Mouse (Mus musculus): ENCODE data around the gene Foxn3. TPM values are rescaled to one million over a fixed set of nuclear protein-coding genes. Genes with fewer than 3 reads are reported as not detected.
A peak's percentile ranks its signal among the peaks of the same experiment; 100 is the strongest.

Foxn3 gene
- polyA plus RNA-seq, 1 experiment from 2014 or later = 41.9 TPM

- Histone ChIP-seq H3K4me1 (replicated peaks; ENCODE audit: control insufficient read depth, insufficient read depth, low read length) (no peaks in the 10 kb centered on the region; the same call in 1 of the 2 replicates), H3K27me3 (replicated peaks; ENCODE audit: control insufficient read depth, insufficient read depth, low read length) (no peaks in the 10 kb centered on the region), H3K9me3 (ENCODE audit: control insufficient read depth) (no peaks in the 10 kb centered on the region), H3K9ac (ENCODE audit: low read depth, low read length) (no peak overlapping the region), H3K27ac (ENCODE audit: low read depth, low read length) (no peak overlapping the region), H3K36me3 (ENCODE audit: control insufficient read depth, insufficient read depth) (no peaks in the 10 kb centered on the region), H3K4me3 (ENCODE audit: low read depth, low read length) (no peak overlapping the region), H3K4me2 (replicated peaks; ENCODE audit: low read depth) (peak overlapping the region; percentile 94)
- 37% methylated on average over 11 of the region's 11 CpGs for WGBS
- no peak for TF ChIP-seq CTCF (IDR thresholded peaks at IDR 0.05; ENCODE audit: low read depth)
- ATAC-seq = peak; percentile 47; the same call in 1 of the 2 replicates
Measured at GRCm38 (mm10) chr12:99560701-99561332, 2.6 kb downstream of the Foxn3 start.

DNA sequence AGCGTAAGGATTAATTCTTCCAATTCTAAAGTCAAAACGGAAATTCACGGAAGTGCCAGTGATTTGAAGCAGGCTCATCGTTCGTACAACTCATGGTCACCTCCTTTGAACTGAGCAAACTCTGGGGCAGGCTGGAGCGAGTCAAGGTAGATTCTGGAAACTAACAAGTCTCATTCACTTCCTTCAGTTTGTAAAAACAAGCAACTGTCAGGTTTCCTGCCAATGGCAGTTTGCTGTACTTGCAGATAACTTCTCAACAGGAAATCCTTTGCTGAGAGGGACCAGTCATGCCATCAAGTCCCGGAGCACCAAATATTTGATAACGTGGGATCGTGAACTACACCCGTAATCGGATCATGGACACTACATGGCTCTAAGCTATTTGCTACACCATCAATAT, 3.9 kb downstream of the Foxn3 start:
- Histone ChIP-seq H3K27ac (ENCODE audit: low read depth, low read length) (no peak overlapping the region), H3K4me2 (replicated peaks; ENCODE audit: low read depth) (no peak overlapping the region), H3K9ac (ENCODE audit: low read depth, low read length) (no peak overlapping the region), H3K9me3 (ENCODE audit: control insufficient read depth) (no peaks in the 10 kb centered on the region), H3K4me1 (replicated peaks; ENCODE audit: control insufficient read depth, insufficient read depth, low read length) (no peaks in the 10 kb centered on the region; the same call in 1 of the 2 replicates), H3K27me3 (replicated peaks; ENCODE audit: control insufficient read depth, insufficient read depth, low read length) (no peaks in the 10 kb centered on the region), H3K4me3 (ENCODE audit: low read depth, low read length) (no peak overlapping the region), H3K36me3 (ENCODE audit: control insufficient read depth, insufficient read depth) (no peaks in the 10 kb centered on the region)
- no peak for ATAC-seq
- WGBS = 79% methylated on average over 11 of the region's 11 CpGs
- no peak for TF ChIP-seq CTCF (IDR thresholded peaks at IDR 0.05; ENCODE audit: low read depth)

DNA sequence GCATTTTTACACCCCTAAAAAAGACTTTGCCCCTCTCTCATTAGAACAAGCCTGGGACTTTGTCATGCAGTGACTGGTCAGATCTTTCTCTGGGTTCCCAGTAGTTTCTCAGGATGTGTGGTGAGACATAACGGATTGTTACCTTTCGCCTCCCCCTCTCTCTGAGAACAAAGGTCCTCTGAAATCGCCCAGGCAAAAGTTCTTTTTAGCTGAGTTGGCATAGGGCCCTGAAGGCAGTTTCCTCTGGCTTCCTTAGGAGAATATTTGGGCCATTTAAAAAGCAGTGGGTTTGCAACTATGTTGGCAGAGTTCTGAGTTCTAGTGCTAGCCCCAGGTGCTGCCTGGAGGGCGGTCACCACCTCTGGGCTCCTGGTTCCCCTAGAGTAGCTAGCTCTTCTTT, 4.9 kb downstream of the Foxn3 start:
- no peak overlapping the region for H3K9ac ChIP-seq (ENCODE audit: low read depth, low read length)
- no peak overlapping the region for H3K4me2 ChIP-seq (replicated peaks; ENCODE audit: low read depth)
- H3K4me3 ChIP-seq (ENCODE audit: low read depth, low read length) = no peak overlapping the region
- WGBS = 65% methylated on average over 4 of the region's 4 CpGs
- H3K4me1 ChIP-seq (replicated peaks; ENCODE audit: control insufficient read depth, insufficient read depth, low read length) = no peaks in the 10 kb centered on the region; the same call in 1 of the 2 replicates
- TF ChIP-seq CTCF (IDR thresholded peaks at IDR 0.05; ENCODE audit: low read depth) = no peak
- no peaks in the 10 kb centered on the region for H3K36me3 ChIP-seq (ENCODE audit: control insufficient read depth, insufficient read depth)
- no peaks in the 10 kb centered on the region for H3K9me3 ChIP-seq (ENCODE audit: control insufficient read depth)
- no peaks in the 10 kb centered on the region for H3K27me3 ChIP-seq (replicated peaks; ENCODE audit: control insufficient read depth, insufficient read depth, low read length)
- H3K27ac ChIP-seq (ENCODE audit: low read depth, low read length) = no peak overlapping the region
- ATAC-seq = no peak

DNA sequence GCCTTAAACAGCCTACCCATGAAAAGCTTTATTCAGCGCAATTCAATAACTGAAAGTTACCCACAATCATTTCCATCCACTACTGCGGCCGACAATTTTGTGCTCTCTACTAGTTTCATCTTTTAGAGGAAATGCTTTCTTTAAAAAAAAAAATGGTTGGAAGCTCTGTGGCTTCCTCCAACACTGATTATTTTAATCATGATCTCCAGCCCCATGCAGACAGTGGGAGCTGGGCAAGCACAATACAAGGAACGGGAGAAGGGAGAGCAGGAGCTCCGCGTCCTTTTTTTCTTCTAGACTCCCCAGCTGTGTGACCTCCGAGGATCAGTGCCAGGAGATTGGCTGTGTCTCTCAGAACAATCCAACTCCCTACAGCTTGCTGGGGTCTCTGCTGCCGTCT, 5.9 kb downstream of the Foxn3 start:
- no peak for TF ChIP-seq CTCF (IDR thresholded peaks at IDR 0.05; ENCODE audit: low read depth)
- H3K36me3 ChIP-seq (ENCODE audit: control insufficient read depth, insufficient read depth) = no peaks in the 10 kb centered on the region
- ATAC-seq = no peak
- WGBS = 83% methylated on average over 8 of the region's 8 CpGs
- H3K27me3 ChIP-seq (replicated peaks; ENCODE audit: control insufficient read depth, insufficient read depth, low read length) = no peaks in the 10 kb centered on the region
- no peak overlapping the region for H3K4me3 ChIP-seq (ENCODE audit: low read depth, low read length)
- no peak overlapping the region for H3K27ac ChIP-seq (ENCODE audit: low read depth, low read length)
- H3K4me1 ChIP-seq (replicated peaks; ENCODE audit: control insufficient read depth, insufficient read depth, low read length) = no peaks in the 10 kb centered on the region; the same call in 1 of the 2 replicates
- no peak overlapping the region for H3K9ac ChIP-seq (ENCODE audit: low read depth, low read length)
- H3K4me2 ChIP-seq (replicated peaks; ENCODE audit: low read depth) = no peak overlapping the region
- H3K9me3 ChIP-seq (ENCODE audit: control insufficient read depth) = no peaks in the 10 kb centered on the region

DNA sequence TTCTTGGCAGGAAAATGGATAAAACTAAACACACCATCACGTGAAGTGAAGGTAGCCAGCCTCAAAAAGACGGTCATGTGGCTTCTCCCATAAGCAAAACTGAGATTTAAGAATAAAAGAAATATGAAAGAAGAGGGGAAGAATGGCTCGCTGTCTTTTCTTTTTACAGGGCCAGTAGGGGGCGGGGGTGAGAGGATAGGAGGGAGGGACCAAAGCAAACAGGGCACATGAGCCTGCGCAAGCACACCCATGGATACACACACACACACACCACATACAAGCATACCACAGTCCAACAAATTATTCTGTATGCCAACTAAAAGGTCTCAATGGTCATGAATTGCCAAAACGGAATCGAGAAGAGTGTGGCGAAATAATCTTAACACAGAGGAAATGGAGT, 12.8 kb downstream of the Foxn3 start:
- peak; percentile 61 for TF ChIP-seq CTCF (IDR thresholded peaks at IDR 0.05; ENCODE audit: low read depth)
- no peak for ATAC-seq
- Histone ChIP-seq H3K4me1 (replicated peaks; ENCODE audit: control insufficient read depth, insufficient read depth, low read length) (0 out of 2 replicates have a peak, but pooled peaks cover 2% of the 10 kb centered on the region), H3K27ac (ENCODE audit: low read depth, low read length) (no peak overlapping the region), H3K9me3 (ENCODE audit: control insufficient read depth) (no peaks in the 10 kb centered on the region), H3K4me3 (ENCODE audit: low read depth, low read length) (no peak overlapping the region), H3K4me2 (replicated peaks; ENCODE audit: low read depth) (no peak overlapping the region), H3K36me3 (ENCODE audit: control insufficient read depth, insufficient read depth) (no peaks in the 10 kb centered on the region), H3K9ac (ENCODE audit: low read depth, low read length) (no peak overlapping the region), H3K27me3 (replicated peaks; ENCODE audit: control insufficient read depth, insufficient read depth, low read length) (no peaks in the 10 kb centered on the region)
- WGBS = 66% methylated on average over 8 of the region's 8 CpGs

DNA sequence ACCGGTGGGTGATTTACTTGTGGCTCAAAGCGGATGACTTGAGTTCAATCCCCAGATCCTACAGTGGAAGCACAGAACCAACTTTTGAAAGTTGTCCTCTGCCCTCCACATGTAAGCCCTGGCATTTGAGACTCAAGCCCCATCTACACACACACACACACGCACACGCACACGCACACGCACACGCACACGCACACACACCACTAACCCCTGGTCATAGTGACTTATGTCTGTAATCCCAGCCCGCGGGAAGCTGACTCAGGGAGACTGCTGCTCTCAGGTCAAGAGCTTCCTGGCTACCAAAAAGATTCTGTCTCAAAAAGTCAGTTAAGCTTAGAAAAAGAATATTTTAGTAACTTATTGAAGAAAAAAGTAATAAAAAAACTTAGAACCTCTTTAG, 13.6 kb downstream of the Foxn3 start:
- Histone ChIP-seq H3K4me1 (replicated peaks; ENCODE audit: control insufficient read depth, insufficient read depth, low read length) (0 out of 2 replicates have a peak, but pooled peaks cover 2% of the 10 kb centered on the region), H3K9me3 (ENCODE audit: control insufficient read depth) (no peaks in the 10 kb centered on the region), H3K36me3 (ENCODE audit: control insufficient read depth, insufficient read depth) (no peaks in the 10 kb centered on the region), H3K4me2 (replicated peaks; ENCODE audit: low read depth) (no peak overlapping the region), H3K9ac (ENCODE audit: low read depth, low read length) (no peak overlapping the region), H3K4me3 (ENCODE audit: low read depth, low read length) (no peak overlapping the region), H3K27me3 (replicated peaks; ENCODE audit: control insufficient read depth, insufficient read depth, low read length) (no peaks in the 10 kb centered on the region), H3K27ac (ENCODE audit: low read depth, low read length) (no peak overlapping the region)
- no peak for TF ChIP-seq CTCF (IDR thresholded peaks at IDR 0.05; ENCODE audit: low read depth)
- no peak for ATAC-seq
- 94% methylated on average over 10 of the region's 10 CpGs for WGBS

Measured in intestine, postnatal 0 days (tissue).